Mouse (Mus musculus): ENCODE results near the gene Lcorl. TPM values are rescaled to one million over a fixed set of nuclear protein-coding genes. Genes with fewer than 3 reads are reported as not detected.

Lcorl gene
- polyA plus RNA-seq, 1 experiment from 2014 or later = 41.7 TPM

DNA sequence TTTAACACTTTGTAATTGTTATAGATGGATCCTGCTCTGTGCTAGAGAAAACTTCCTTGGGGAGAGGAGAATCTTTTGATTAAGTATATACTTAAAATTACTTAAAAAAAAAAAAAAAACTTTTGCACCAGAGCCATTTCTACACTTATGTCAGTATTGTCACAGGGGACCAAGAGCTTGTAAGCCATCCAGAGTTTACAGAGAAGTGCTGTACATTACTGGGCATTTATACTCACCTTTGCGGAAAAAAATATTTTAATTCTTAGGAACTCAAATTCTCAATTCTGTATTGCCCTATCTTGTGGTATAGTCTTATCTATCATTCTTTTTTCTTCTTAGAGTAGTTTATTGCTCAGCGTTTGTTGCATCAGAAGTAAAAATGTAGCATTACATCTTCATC, 953 bp upstream of the Lcorl start:
- no peaks in the 10 kb centered on the region; the same call in 1 of the 2 replicates for H3K4me1 ChIP-seq (replicated peaks; ENCODE audit: control insufficient read depth, insufficient read depth, low read length)
- H3K9me3 ChIP-seq (ENCODE audit: control insufficient read depth, low read length) = no peaks in the 10 kb centered on the region
- H3K27me3 ChIP-seq (ENCODE audit: control insufficient read depth, insufficient read depth, low read length) = no peaks in the 10 kb centered on the region
- no peak for ATAC-seq (replicated peaks; ENCODE audit: low FRiP score)
- H3K4me2 ChIP-seq (ENCODE audit: low read depth, low read length, severe bottlenecking) = peak overlapping the region; percentile 79
- no peaks in the 10 kb centered on the region for H3K36me3 ChIP-seq (ENCODE audit: control insufficient read depth, insufficient read depth, low read length)
- DNase-seq (ENCODE audit: low spot score) = no peak
- peak overlapping the region; percentile 92 for H3K4me3 ChIP-seq (ENCODE audit: low read depth, low read length)
- no peak overlapping the region for H3K9ac ChIP-seq (ENCODE audit: low read length)
- H3K27ac ChIP-seq (ENCODE audit: low read depth, low read length) = no peak overlapping the region
- 78% methylated on average over 2 of the region's 2 CpGs for WGBS

- WGBS = 0% methylated on average over 23 of the region's 56 CpGs
- H3K9ac ChIP-seq (ENCODE audit: low read length) = peak overlapping the region; percentile 94
- no peaks in the 10 kb centered on the region for H3K9me3 ChIP-seq (ENCODE audit: control insufficient read depth, low read length)
- H3K4me1 ChIP-seq (replicated peaks; ENCODE audit: control insufficient read depth, insufficient read depth, low read length) = no peaks in the 10 kb centered on the region; the same call in 1 of the 2 replicates
- peak overlapping the region; percentile 79 for H3K4me2 ChIP-seq (ENCODE audit: low read depth, low read length, severe bottlenecking)
- ATAC-seq (replicated peaks; ENCODE audit: low FRiP score) (peak; percentile 25), DNase-seq (ENCODE audit: low spot score) (no peak)
- no peaks in the 10 kb centered on the region for H3K27me3 ChIP-seq (ENCODE audit: control insufficient read depth, insufficient read depth, low read length)
- H3K27ac ChIP-seq (ENCODE audit: low read depth, low read length) = peak overlapping the region; percentile 97
- H3K36me3 ChIP-seq (ENCODE audit: control insufficient read depth, insufficient read depth, low read length) = no peaks in the 10 kb centered on the region
- H3K4me3 ChIP-seq (ENCODE audit: low read depth, low read length) = peak overlapping the region; percentile 92
Measured at GRCm38 (mm10) chr5:45856876-45857253, 550 bp downstream of the Lcorl start.

DNA sequence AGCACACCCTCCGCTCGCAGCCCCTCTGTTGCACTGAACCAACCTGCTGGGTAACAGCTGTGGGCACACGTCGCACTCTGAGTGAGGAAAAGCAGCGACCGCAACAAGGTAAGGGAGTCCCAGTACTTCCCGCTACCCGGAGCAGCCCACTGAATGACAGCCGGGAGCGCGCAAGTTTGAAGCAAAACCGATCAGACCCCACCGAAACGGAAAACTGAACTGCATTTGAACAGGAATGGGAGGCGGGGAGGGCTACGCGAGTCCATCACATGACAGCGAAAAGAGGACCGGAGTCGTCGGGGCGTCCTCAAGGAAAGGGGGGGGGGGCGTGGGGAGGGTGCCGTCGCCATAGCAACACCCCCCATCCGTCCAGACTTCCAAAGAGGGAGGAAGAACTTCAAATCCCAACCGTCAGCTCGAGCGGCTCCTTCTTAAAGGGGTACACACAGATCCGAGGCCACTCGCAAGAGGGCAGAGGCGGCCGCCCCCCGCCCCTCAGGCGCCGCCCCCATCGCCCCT, 1.1 kb downstream of the Lcorl start:
- DNase-seq (ENCODE audit: low spot score) (peak; percentile 89), ATAC-seq (replicated peaks; ENCODE audit: low FRiP score) (peak; percentile 68)
- Histone ChIP-seq H3K36me3 (ENCODE audit: control insufficient read depth, insufficient read depth, low read length) (no peaks in the 10 kb centered on the region), H3K9ac (ENCODE audit: low read length) (peak overlapping the region; percentile 94), H3K4me1 (replicated peaks; ENCODE audit: control insufficient read depth, insufficient read depth, low read length) (no peaks in the 10 kb centered on the region; the same call in 1 of the 2 replicates), H3K27me3 (ENCODE audit: control insufficient read depth, insufficient read depth, low read length) (no peaks in the 10 kb centered on the region), H3K9me3 (ENCODE audit: control insufficient read depth, low read length) (no peaks in the 10 kb centered on the region), H3K4me3 (ENCODE audit: low read depth, low read length) (peak overlapping the region; percentile 92), H3K27ac (ENCODE audit: low read depth, low read length) (peak overlapping the region; percentile 97), H3K4me2 (ENCODE audit: low read depth, low read length, severe bottlenecking) (peak overlapping the region; percentile 79)
- 1% methylated on average over 31 of the region's 37 CpGs for WGBS

DNA sequence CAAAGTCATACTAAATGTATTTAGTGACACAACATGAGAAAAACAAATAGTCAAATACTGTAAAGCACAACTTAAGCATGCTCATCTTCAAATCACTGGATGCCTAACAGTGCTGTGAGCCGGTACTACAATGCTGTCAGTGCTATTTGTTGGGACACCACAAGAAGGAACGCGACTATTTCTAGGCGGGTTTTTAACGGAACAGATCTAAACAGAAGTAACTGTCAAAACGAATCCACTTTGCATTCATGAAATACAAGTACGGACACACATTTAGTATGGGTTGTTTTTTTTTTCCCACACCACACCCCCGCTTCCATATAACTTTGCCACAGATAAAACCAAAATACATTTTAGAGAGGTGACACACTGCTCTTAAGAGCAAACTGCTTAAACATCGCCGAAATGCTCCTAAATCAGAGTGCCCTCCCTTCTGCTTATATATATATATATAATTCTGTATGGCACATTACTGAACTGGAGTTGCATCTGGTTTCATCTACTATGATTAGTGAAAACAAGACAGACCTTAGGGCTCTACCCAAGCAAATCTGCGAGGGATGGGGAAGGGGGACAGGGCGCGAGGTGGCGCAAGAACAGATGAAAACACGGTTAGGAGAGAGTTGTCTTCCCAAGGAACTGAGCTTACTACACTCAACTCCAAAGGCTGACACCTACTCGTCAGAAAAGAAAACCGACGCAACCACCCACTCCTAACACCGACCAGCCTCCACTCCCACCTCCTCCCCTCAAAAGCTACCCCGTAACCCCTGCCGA, 1.7 kb downstream of the Lcorl start:
- H3K4me1 ChIP-seq (replicated peaks; ENCODE audit: control insufficient read depth, insufficient read depth, low read length) = no peaks in the 10 kb centered on the region; the same call in 1 of the 2 replicates
- H3K4me3 ChIP-seq (ENCODE audit: low read depth, low read length) = peak overlapping the region; percentile 92
- H3K36me3 ChIP-seq (ENCODE audit: control insufficient read depth, insufficient read depth, low read length) = no peaks in the 10 kb centered on the region
- peak overlapping the region; percentile 97 for H3K27ac ChIP-seq (ENCODE audit: low read depth, low read length)
- DNase-seq (ENCODE audit: low spot score) (no peak), ATAC-seq (replicated peaks; ENCODE audit: low FRiP score) (no peak)
- WGBS = 28% methylated on average over 21 of the region's 21 CpGs
- peak overlapping the region; percentile 79 for H3K4me2 ChIP-seq (ENCODE audit: low read depth, low read length, severe bottlenecking)
- H3K9ac ChIP-seq (ENCODE audit: low read length) = peak overlapping the region; percentile 94
- no peaks in the 10 kb centered on the region for H3K9me3 ChIP-seq (ENCODE audit: control insufficient read depth, low read length)
- no peaks in the 10 kb centered on the region for H3K27me3 ChIP-seq (ENCODE audit: control insufficient read depth, insufficient read depth, low read length)

GRCm38 (mm10) chr5:45844723-45845122, 12.7 kb downstream of the Lcorl start:
- no peak overlapping the region for H3K9ac ChIP-seq (ENCODE audit: low read length)
- no peaks in the 10 kb centered on the region for H3K27me3 ChIP-seq (ENCODE audit: control insufficient read depth, insufficient read depth, low read length)
- H3K4me1 ChIP-seq (replicated peaks; ENCODE audit: control insufficient read depth, insufficient read depth, low read length) = no peaks in the 10 kb centered on the region
- DNase-seq (ENCODE audit: low spot score) (no peak), ATAC-seq (replicated peaks; ENCODE audit: low FRiP score) (no peak)
- H3K27ac ChIP-seq (ENCODE audit: low read depth, low read length) = no peak overlapping the region
- H3K4me2 ChIP-seq (ENCODE audit: low read depth, low read length, severe bottlenecking) = no peak overlapping the region
- WGBS = 97% methylated on average over 6 of the region's 6 CpGs
- no peaks in the 10 kb centered on the region for H3K36me3 ChIP-seq (ENCODE audit: control insufficient read depth, insufficient read depth, low read length)
- no peak overlapping the region for H3K4me3 ChIP-seq (ENCODE audit: low read depth, low read length)
- no peaks in the 10 kb centered on the region; the same call in 1 of the 2 replicates for H3K9me3 ChIP-seq (ENCODE audit: control insufficient read depth, low read length)

DNA sequence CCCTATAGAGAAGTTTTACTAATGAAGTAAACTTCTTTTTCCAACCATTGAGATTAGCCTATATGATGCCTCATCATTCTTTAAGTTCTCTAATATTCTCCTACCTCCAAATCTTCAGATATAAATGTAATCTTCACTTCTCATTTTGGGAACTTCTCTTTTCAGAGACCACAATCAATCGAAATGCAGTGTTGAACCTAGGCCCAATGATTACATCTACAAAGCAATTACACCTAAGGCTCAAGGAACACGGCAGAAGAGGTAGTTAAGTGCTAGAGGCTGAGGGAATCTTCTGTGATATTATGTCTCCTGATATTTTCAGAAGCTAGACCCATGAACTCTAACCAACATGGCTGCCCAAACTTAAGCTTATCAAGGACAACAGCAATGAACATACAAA, 22.3 kb downstream of the Lcorl start:
- 91% methylated on average over 2 of the region's 2 CpGs for WGBS
- H3K4me3 ChIP-seq (ENCODE audit: low read depth, low read length) = no peak overlapping the region
- ATAC-seq (replicated peaks; ENCODE audit: low FRiP score) (no peak), DNase-seq (ENCODE audit: low spot score) (no peak)
- H3K9ac ChIP-seq (ENCODE audit: low read length) = no peak overlapping the region
- no peak overlapping the region for H3K4me2 ChIP-seq (ENCODE audit: low read depth, low read length, severe bottlenecking)
- H3K27me3 ChIP-seq (ENCODE audit: control insufficient read depth, insufficient read depth, low read length) = no peaks in the 10 kb centered on the region
- H3K9me3 ChIP-seq (ENCODE audit: control insufficient read depth, low read length) = peaks cover 3% of the 10 kb centered on the region; the same call in 1 of the 2 replicates
- H3K36me3 ChIP-seq (ENCODE audit: control insufficient read depth, insufficient read depth, low read length) = no peaks in the 10 kb centered on the region
- H3K27ac ChIP-seq (ENCODE audit: low read depth, low read length) = no peak overlapping the region
- H3K4me1 ChIP-seq (replicated peaks; ENCODE audit: control insufficient read depth, insufficient read depth, low read length) = no peaks in the 10 kb centered on the region

- WGBS = 94% methylated on average over 4 of the region's 4 CpGs
- DNase-seq (ENCODE audit: low spot score) (no peak), ATAC-seq (replicated peaks; ENCODE audit: low FRiP score) (no peak)
- peaks cover 6% of the 10 kb centered on the region; the same call in 1 of the 2 replicates for H3K9me3 ChIP-seq (ENCODE audit: control insufficient read depth, low read length)
- H3K4me2 ChIP-seq (ENCODE audit: low read depth, low read length, severe bottlenecking) = no peak overlapping the region
- H3K4me1 ChIP-seq (replicated peaks; ENCODE audit: control insufficient read depth, insufficient read depth, low read length) = no peaks in the 10 kb centered on the region
- H3K4me3 ChIP-seq (ENCODE audit: low read depth, low read length) = no peak overlapping the region
- H3K27ac ChIP-seq (ENCODE audit: low read depth, low read length) = no peak overlapping the region
- no peaks in the 10 kb centered on the region for H3K27me3 ChIP-seq (ENCODE audit: control insufficient read depth, insufficient read depth, low read length)
- H3K9ac ChIP-seq (ENCODE audit: low read length) = no peak overlapping the region
- no peaks in the 10 kb centered on the region for H3K36me3 ChIP-seq (ENCODE audit: control insufficient read depth, insufficient read depth, low read length)
Measured at GRCm38 (mm10) chr5:45811527-45811926, 45.9 kb downstream of the Lcorl start.

GRCm38 (mm10) chr5:45791864-45792263, 65.6 kb downstream of the Lcorl start:
- WGBS = 90% methylated on average over 7 of the region's 7 CpGs
- H3K9me3 ChIP-seq (ENCODE audit: control insufficient read depth, low read length) = no peaks in the 10 kb centered on the region
- H3K27me3 ChIP-seq (ENCODE audit: control insufficient read depth, insufficient read depth, low read length) = no peaks in the 10 kb centered on the region
- H3K27ac ChIP-seq (ENCODE audit: low read depth, low read length) = no peak overlapping the region
- no peak overlapping the region for H3K9ac ChIP-seq (ENCODE audit: low read length)
- no peaks in the 10 kb centered on the region for H3K36me3 ChIP-seq (ENCODE audit: control insufficient read depth, insufficient read depth, low read length)
- no peak for DNase-seq (ENCODE audit: low spot score)
- H3K4me2 ChIP-seq (ENCODE audit: low read depth, low read length, severe bottlenecking) = no peak overlapping the region
- no peaks in the 10 kb centered on the region for H3K4me1 ChIP-seq (replicated peaks; ENCODE audit: control insufficient read depth, insufficient read depth, low read length)
- ATAC-seq (replicated peaks; ENCODE audit: low FRiP score) = no peak
- no peak overlapping the region for H3K4me3 ChIP-seq (ENCODE audit: low read depth, low read length)

GRCm38 (mm10) chr5:45790221-45790620, 67.2 kb downstream of the Lcorl start:
- H3K4me1 ChIP-seq (replicated peaks; ENCODE audit: control insufficient read depth, insufficient read depth, low read length) = no peaks in the 10 kb centered on the region
- H3K9ac ChIP-seq (ENCODE audit: low read length) = no peak overlapping the region
- H3K4me3 ChIP-seq (ENCODE audit: low read depth, low read length) = no peak overlapping the region
- H3K27me3 ChIP-seq (ENCODE audit: control insufficient read depth, insufficient read depth, low read length) = no peaks in the 10 kb centered on the region
- no peak overlapping the region for H3K4me2 ChIP-seq (ENCODE audit: low read depth, low read length, severe bottlenecking)
- H3K9me3 ChIP-seq (ENCODE audit: control insufficient read depth, low read length) = no peaks in the 10 kb centered on the region
- no peaks in the 10 kb centered on the region for H3K36me3 ChIP-seq (ENCODE audit: control insufficient read depth, insufficient read depth, low read length)
- ATAC-seq (replicated peaks; ENCODE audit: low FRiP score) (no peak), DNase-seq (ENCODE audit: low spot score) (no peak)
- 92% methylated on average over 4 of the region's 4 CpGs for WGBS
- no peak overlapping the region for H3K27ac ChIP-seq (ENCODE audit: low read depth, low read length)

All from forebrain, embryonic 11.5 days (tissue).